ENCODE assay signal across 9 mouse cellular contexts in genomic region chr8:126737032-126737431, GRCm38 (mm10).
A peak's percentile ranks its signal among the peaks of the same experiment; 100 is the strongest.
DNase-seq lines count a peak whose midpoint lies in the region; ATAC-seq and TF ChIP-seq lines count a peak whose summit lies in the region.
"Had no signal": no experiment of that assay in that cellular context is flagged by ENCODE, and none has a peak within 500 bp of the region (broad histone marks: within the 10 kb centered on the region; RNA-seq: fewer than 3 reads in every experiment).

No protein-coding gene starts in this region.

- TF ChIP-seq POLR2A in limb, embryonic 14.5 days (IDR thresholded peaks at IDR 0.05; ENCODE audit: borderline replicate concordance, extremely low read depth, insufficient read depth, insufficient read length) = no peak

- no peak for ATAC-seq in hindbrain, embryonic 12.5 days (ENCODE audit: low FRiP score)
- ATAC-seq in hindbrain, embryonic 14.5 days (ENCODE audit: low FRiP score) = no peak
- no peak for ATAC-seq in midbrain, embryonic 13.5 days
- no peak for ATAC-seq in limb, embryonic 14.5 days (ENCODE audit: low FRiP score, low read depth)
- no peak for ATAC-seq in stomach, embryonic 16.5 days (ENCODE audit: insufficient read depth, low FRiP score)

- no peaks in the 10 kb centered on the region for H3K36me3 ChIP-seq in hindbrain, embryonic 12.5 days
- H3K36me3 ChIP-seq in hindbrain, embryonic 14.5 days (replicated peaks; ENCODE audit: control insufficient read depth, insufficient read depth) = no peaks in the 10 kb centered on the region
- H3K36me3 ChIP-seq in midbrain, embryonic 10.5 days = no peaks in the 10 kb centered on the region
- no peaks in the 10 kb centered on the region for H3K36me3 ChIP-seq in midbrain, embryonic 13.5 days
- no peaks in the 10 kb centered on the region for H3K36me3 ChIP-seq in limb, embryonic 14.5 days (ENCODE audit: control insufficient read depth, insufficient read depth, low read length)
- no peaks in the 10 kb centered on the region for H3K36me3 ChIP-seq in stomach, embryonic 16.5 days (ENCODE audit: control insufficient read depth, insufficient read depth, low read length)

- H3K27ac ChIP-seq in hindbrain, embryonic 12.5 days = 0 out of 2 replicates have a peak overlapping the region, but pooled peaks have one; percentile 73
- no peak overlapping the region; the same call in 1 of the 2 replicates for H3K27ac ChIP-seq in hindbrain, embryonic 14.5 days
- H3K27ac ChIP-seq in midbrain, embryonic 10.5 days (replicated peaks) = 0 out of 2 replicates have a peak overlapping the region, but pooled peaks have one; percentile 49
- H3K27ac ChIP-seq in midbrain, embryonic 13.5 days = no peak overlapping the region
- H3K27ac ChIP-seq in limb, embryonic 14.5 days (replicated peaks; ENCODE audit: low read depth, low read length) = peak overlapping the region; percentile 90
- H3K27ac ChIP-seq in stomach, embryonic 16.5 days (ENCODE audit: low read length) = peak overlapping the region; percentile 100

- H3K4me2 ChIP-seq in hindbrain, embryonic 12.5 days (replicated peaks) = no peak overlapping the region
- no peak overlapping the region for H3K4me2 ChIP-seq in hindbrain, embryonic 14.5 days (replicated peaks)
- H3K4me2 ChIP-seq in midbrain, embryonic 13.5 days (replicated peaks) = no peak overlapping the region
- peak overlapping the region; percentile 20; the same call in 1 of the 2 replicates for H3K4me2 ChIP-seq in limb, embryonic 14.5 days (replicated peaks; ENCODE audit: low read depth, low read length, severe bottlenecking)
- H3K4me2 ChIP-seq in stomach, embryonic 16.5 days (ENCODE audit: low read depth, low read length) = no peak overlapping the region

- H3K9ac ChIP-seq in hindbrain, embryonic 12.5 days = no peak overlapping the region; the same call in 1 of the 2 replicates
- H3K9ac ChIP-seq in hindbrain, embryonic 14.5 days = no peak overlapping the region
- no peak overlapping the region for H3K9ac ChIP-seq in midbrain, embryonic 13.5 days (replicated peaks)
- H3K9ac ChIP-seq in limb, embryonic 14.5 days (ENCODE audit: low read depth, low read length, severe bottlenecking) = no peak overlapping the region; the same call in 1 of the 2 replicates
- no peak overlapping the region for H3K9ac ChIP-seq in stomach, embryonic 16.5 days (ENCODE audit: low read length)

- peaks cover 51% of the 10 kb centered on the region for H3K4me1 ChIP-seq in hindbrain, embryonic 12.5 days
- peaks cover 41% of the 10 kb centered on the region for H3K4me1 ChIP-seq in hindbrain, embryonic 14.5 days (replicated peaks; ENCODE audit: control insufficient read depth, insufficient read depth, low read length)
- peaks cover 51% of the 10 kb centered on the region for H3K4me1 ChIP-seq in midbrain, embryonic 10.5 days
- peaks cover 48% of the 10 kb centered on the region for H3K4me1 ChIP-seq in midbrain, embryonic 13.5 days (replicated peaks)
- peaks cover 45% of the 10 kb centered on the region for H3K4me1 ChIP-seq in limb, embryonic 14.5 days (ENCODE audit: control insufficient read depth, insufficient read depth, low read length)
- peaks cover 32% of the 10 kb centered on the region for H3K4me1 ChIP-seq in stomach, embryonic 16.5 days (ENCODE audit: control insufficient read depth, insufficient read depth, low read length)

- no peak for DNase-seq in hindbrain, embryonic 14.5 days (ENCODE audit: low spot score)
- DNase-seq in midbrain, embryonic 10.5 days (ENCODE audit: low spot score) = no peak
- no peak for DNase-seq in limb, embryonic 14.5 days (ENCODE audit: low spot score)
- no peak for DNase-seq in cerebellum, adult 9-11 months
- DNase-seq in frontal cortex, postnatal 36 days (ENCODE audit: low spot score in 2 of 2) = no peak
- DNase-seq: cerebellum, adult 11-12 months had no signal

- H3K4me3 ChIP-seq in hindbrain, embryonic 12.5 days = no peak overlapping the region
- no peak overlapping the region for H3K4me3 ChIP-seq in hindbrain, embryonic 14.5 days (replicated peaks; ENCODE audit: low read length)
- H3K4me3 ChIP-seq in midbrain, embryonic 10.5 days = no peak overlapping the region
- H3K4me3 ChIP-seq in midbrain, embryonic 13.5 days (replicated peaks) = no peak overlapping the region
- H3K4me3 ChIP-seq in limb, embryonic 14.5 days (replicated peaks; ENCODE audit: low read length) = no peak overlapping the region
- H3K4me3 ChIP-seq in stomach, embryonic 16.5 days (replicated peaks; ENCODE audit: low read length) = no peak overlapping the region

- no peaks in the 10 kb centered on the region for H3K27me3 ChIP-seq in hindbrain, embryonic 12.5 days
- no peaks in the 10 kb centered on the region for H3K27me3 ChIP-seq in hindbrain, embryonic 14.5 days (ENCODE audit: control insufficient read depth, insufficient read depth, low read length)
- no peaks in the 10 kb centered on the region for H3K27me3 ChIP-seq in midbrain, embryonic 10.5 days (ENCODE audit: low read depth, poor library complexity, severe bottlenecking)
- no peaks in the 10 kb centered on the region for H3K27me3 ChIP-seq in midbrain, embryonic 13.5 days
- H3K27me3 ChIP-seq in limb, embryonic 14.5 days (ENCODE audit: control insufficient read depth, insufficient read depth, low read length) = no peaks in the 10 kb centered on the region
- no peaks in the 10 kb centered on the region for H3K27me3 ChIP-seq in stomach, embryonic 16.5 days (ENCODE audit: control insufficient read depth, insufficient read depth, low read length)

- 54% methylated on average over 5 of the region's 5 CpGs for WGBS in hindbrain, embryonic 12.5 days
- WGBS in hindbrain, embryonic 14.5 days = 38% methylated on average over 5 of the region's 5 CpGs
- WGBS in midbrain, embryonic 10.5 days = 75% methylated on average over 5 of the region's 5 CpGs
- WGBS in midbrain, embryonic 13.5 days = 57% methylated on average over 5 of the region's 5 CpGs
- WGBS in limb, embryonic 14.5 days = 44% methylated on average over 5 of the region's 5 CpGs
- WGBS in stomach, embryonic 16.5 days = 36% methylated on average over 5 of the region's 5 CpGs

- H3K9me3 ChIP-seq in hindbrain, embryonic 12.5 days (replicated peaks) = no peaks in the 10 kb centered on the region
- H3K9me3 ChIP-seq in hindbrain, embryonic 14.5 days (ENCODE audit: control insufficient read depth, low read length) = no peaks in the 10 kb centered on the region
- H3K9me3 ChIP-seq in midbrain, embryonic 10.5 days (replicated peaks) = no peaks in the 10 kb centered on the region
- H3K9me3 ChIP-seq in midbrain, embryonic 13.5 days = no peaks in the 10 kb centered on the region
- H3K9me3 ChIP-seq in limb, embryonic 14.5 days (ENCODE audit: control insufficient read depth, low read length) = no peaks in the 10 kb centered on the region
- no peaks in the 10 kb centered on the region for H3K9me3 ChIP-seq in stomach, embryonic 16.5 days (replicated peaks; ENCODE audit: control insufficient read depth, low read length)

Comparison
In these comparisons a context has a peak if more than half of its experiments do, and no peak if none do; other contexts are left out.
1. H3K27ac ChIP-seq: peak in hindbrain, embryonic 12.5 days (single experiment), midbrain, embryonic 10.5 days (single experiment), limb, embryonic 14.5 days (single experiment) and stomach, embryonic 16.5 days (single experiment); none in hindbrain, embryonic 14.5 days (single experiment) and midbrain, embryonic 13.5 days (single experiment).